Mouse (Mus musculus) liver, adult 10 weeks (tissue): ENCODE data around the gene Dmrt1. TPM values are rescaled to one million over a fixed set of nuclear protein-coding genes. Genes with fewer than 3 reads are reported as not detected.

Source experiments
- polyA plus RNA-seq: library from polyadenylated mRNA; stranded (reverse); fragments of 350-450 nt; fragmentation: Illumina TruSeq; extraction: RNeasy Lipid Tissue Mini Kit (QIAGEN cat#74804); gene quantifications from one replicate; pipeline ENCODE4 v1.2.3, GENCODE M21; 2014; ENCODE audit warnings: low read depth, low replicate concordance

The Dmrt1 gene
- not detected for polyA plus RNA-seq

DNA sequence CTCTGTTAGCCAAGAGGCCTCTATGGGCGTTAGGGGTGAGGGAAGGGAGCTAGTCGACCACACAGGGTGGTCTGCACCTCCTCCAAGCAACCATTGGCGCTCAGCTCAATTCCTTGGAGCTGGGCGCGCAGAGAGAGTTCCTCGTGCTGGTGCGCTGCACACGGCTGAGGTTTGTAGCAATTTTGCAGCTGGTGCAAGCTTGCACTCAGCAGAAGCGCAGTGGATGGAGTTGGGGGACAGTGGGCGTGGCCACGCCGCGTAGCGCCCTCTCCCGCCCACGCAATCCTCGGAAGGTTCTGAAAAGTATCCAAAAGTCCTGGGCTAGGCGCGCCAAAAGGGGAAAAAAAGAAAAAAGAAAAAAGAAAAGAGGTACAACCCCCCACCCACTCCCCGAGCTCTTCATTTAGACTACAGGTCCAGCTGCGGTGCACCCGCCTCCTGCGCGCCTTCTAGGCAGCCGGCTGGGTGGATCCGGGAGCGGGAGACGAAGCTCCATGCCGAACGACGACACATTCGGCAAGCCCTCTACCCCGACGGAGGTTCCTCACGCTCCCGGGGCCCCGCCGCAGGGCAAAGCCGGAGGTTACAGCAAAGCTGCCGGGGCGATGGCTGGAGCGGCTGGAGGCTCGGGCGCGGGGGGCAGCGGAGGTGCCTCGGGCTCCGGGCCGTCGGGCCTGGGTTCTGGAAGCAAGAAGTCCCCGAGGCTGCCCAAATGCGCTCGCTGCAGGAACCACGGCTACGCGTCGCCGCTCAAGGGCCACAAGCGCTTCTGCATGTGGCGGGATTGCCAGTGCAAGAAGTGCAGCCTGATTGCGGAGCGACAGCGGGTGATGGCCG, at the start of gene Dmrt1:
Dmrt1 (plus strand) TSS at position 259 of the 837 bp plus-strand sequence.

DNA sequence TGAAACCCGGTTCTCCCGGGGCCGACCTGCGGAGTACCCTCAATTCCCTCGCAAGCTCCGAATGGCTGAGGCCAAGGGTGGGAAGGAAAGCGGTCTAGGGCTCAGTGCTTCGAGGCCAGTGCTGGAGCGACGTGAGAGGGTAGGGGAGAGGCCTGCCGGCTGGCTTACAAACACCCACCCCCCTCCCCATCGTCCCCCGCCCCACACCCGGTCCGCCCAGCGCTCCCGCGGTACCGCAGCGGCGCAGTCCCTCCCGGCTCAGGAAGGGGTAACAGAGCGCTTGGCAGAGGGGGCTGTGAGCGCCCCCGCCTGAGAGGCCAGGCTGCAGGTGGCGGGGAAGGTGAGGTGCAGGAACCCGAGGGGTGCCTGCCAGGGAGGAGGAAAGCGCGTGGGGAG, 104.6 kb downstream of the Dmrt1 start, which contains the start of gene Dmrt3:
Dmrt3 (plus strand) TSS at position 287 of the 396 bp plus-strand sequence.

Other genes starting within 250 kb of the Dmrt1 start
- gene Dmrt3, start 104.7 kb downstream of the Dmrt1 start, polyA plus RNA-seq = not detected
- gene Dmrt2, start 166.8 kb downstream of the Dmrt1 start, polyA plus RNA-seq = not detected